Mouse (Mus musculus) cerebellum, adult 2 months (tissue): ENCODE data around the gene Foxred2.

Experiments
- CTCF ChIP-seq: fragments of 200-500 bp; IDR thresholded peaks from 2 replicates; pipeline ENCODE4 v1.5.1; 2011; ENCODE audit warnings: low read depth, mild to moderate bottlenecking, control low read depth, low read length, moderate library complexity, borderline replicate concordance; ENCODE audit not compliant: insufficient read depth
- POLR2A ChIP-seq: fragments of 200-500 bp; IDR thresholded peaks from 2 replicates; pipeline ENCODE4 v1.6.1; 2011; ENCODE audit warnings: low read length, control low read depth, borderline replicate concordance; ENCODE audit not compliant: insufficient read depth

DNA sequence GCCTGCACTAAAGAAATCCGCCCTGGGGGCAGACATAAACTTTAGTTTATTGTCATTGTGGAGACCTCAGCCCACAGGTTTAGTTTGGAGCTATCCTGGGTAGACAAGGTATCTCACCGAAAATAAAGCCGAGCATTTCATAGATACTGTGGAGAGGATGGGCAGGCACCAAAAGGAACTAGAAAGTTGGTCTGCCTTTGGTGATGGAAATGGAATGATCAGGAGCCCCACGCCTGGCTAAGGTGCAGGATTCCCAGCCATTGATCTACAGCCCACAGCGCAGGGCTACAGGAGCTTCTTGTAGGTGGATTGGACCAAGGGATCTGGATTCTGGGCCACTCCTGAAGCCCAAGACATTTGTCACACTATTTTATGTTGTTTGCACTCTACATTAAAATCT is 1.1 kb upstream of the Foxred2 start:
- TF ChIP-seq CTCF: no peak
- TF ChIP-seq POLR2A: no peak
